Mouse (Mus musculus) bone marrow, adult 2 months (tissue): ENCODE measurements around the gene Stk10.

ENCODE experiments used
- CTCF ChIP-seq: fragments of 200-500 bp; IDR thresholded peaks from 2 replicates; pipeline ENCODE4 v1.5.1; 2011; ENCODE audit warnings: low read length, control low read depth; ENCODE audit not compliant: control insufficient read depth, insufficient read depth
- POLR2A ChIP-seq: fragments of 200-500 bp; IDR thresholded peaks from 2 replicates; pipeline ENCODE4 v1.6.1; 2011; ENCODE audit warnings: low read depth, mild to moderate bottlenecking, control low read depth, low read length, borderline replicate concordance; ENCODE audit not compliant: control insufficient read depth

DNA sequence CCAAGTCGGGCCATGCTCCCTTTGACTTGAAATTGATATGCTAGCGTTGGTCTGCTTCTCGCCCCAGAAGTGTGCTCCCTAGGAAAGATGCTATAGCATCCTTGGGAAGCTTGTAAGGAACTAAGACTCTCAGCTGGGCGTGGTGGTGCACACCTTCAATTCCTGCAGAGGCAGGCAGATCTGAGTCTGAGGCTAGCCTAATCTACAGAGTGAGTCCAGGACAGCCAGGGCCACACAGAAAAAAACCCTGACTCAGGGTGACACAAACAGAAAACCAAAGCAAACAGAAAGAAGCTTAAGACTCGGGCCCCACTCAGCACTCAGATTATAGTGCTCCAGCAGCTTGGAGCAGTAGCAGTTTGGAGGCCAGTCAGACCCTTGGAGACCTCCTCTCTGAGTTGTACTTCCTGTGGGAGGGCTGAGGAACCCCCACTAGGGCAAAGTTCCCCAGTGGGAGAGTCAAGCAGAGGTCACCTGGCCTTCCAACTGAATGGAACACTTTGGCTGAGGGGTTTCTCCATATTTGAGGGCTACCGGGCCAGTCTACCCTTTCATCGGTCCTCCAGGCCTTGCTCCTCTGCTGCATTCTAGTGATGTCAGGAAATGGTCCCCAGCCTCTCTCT is 1.5 kb downstream of the Stk10 start:
- TF ChIP-seq CTCF, result no peak
- TF ChIP-seq POLR2A, result no peak
